Mouse (Mus musculus): ENCODE measurements around the gene Smpdl3a.

DNA sequence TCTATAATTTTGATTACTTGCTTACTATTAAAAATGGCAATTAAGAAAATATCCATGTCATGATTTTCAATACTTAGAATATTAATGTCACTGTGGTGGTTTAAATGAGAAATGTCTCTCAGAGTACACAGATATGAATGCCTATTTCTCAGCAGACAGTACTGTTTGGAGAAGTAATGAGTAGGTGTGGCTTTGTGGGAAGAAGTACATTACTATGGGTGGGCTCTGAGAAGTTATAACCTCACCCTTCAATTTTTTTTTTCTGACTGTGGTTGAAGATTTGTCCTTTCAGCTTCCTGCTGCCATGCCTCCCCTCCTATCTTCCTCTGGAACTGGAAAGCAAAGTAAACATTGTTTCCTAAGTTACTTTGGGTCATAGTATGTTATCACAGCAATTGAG, 41.8 kb downstream of the Smpdl3a start:
- TF ChIP-seq CTCF (IDR thresholded peaks at IDR 0.05; ENCODE audit: low read depth, low read length) (no peak), GATA1 (IDR thresholded peaks at IDR 0.05; ENCODE audit: borderline replicate concordance, low read length) (no peak), GATA2 (IDR thresholded peaks at IDR 0.05; ENCODE audit: borderline replicate concordance, low read depth, low read length) (no peak)

Measured in G1E (cell line).